Mouse (Mus musculus) liver, embryonic 11.5 days (tissue): ENCODE data around the gene Hoxc5. TPM values are rescaled to one million over a fixed set of nuclear protein-coding genes. Genes with fewer than 3 reads are reported as not detected.

ENCODE experiments used
- ATAC-seq: fragments of 200-750 bp; cut with Nextera tagmentation; replicated peaks from 2 replicates; pipeline ENCODE4 v1.8.0; 2017; ENCODE audit warnings: moderate number of reproducible peaks, mild to moderate bottlenecking, moderate TSS enrichment, moderate library complexity; ENCODE audit not compliant: low FRiP score
- DNase-seq: peaks from one replicate; pipeline ENCODE4 v3.0.0-alpha.2; 2017; ENCODE audit warnings: low spot score
- H3K27ac ChIP-seq: fragments of 300-500 bp; sonication (generic); 2 replicates; pipeline ENCODE4 v1.5.1; 2014; ENCODE audit warnings: mild to moderate bottlenecking, low read depth, low read length, control low read depth
- H3K27me3 ChIP-seq: fragments of 300-500 bp; sonication (generic); replicated peaks from 2 replicates; pipeline ENCODE4 v1.6.1; 2014; ENCODE audit warnings: low read length, mixed read lengths; ENCODE audit not compliant: control insufficient read depth, insufficient read depth
- H3K36me3 ChIP-seq: fragments of 300-500 bp; sonication (generic); 2 replicates; pipeline ENCODE4 v1.6.1; 2014; ENCODE audit warnings: mild to moderate bottlenecking, low read length, moderate library complexity, mixed read lengths; ENCODE audit not compliant: control insufficient read depth, insufficient read depth
- H3K4me1 ChIP-seq: fragments of 300-500 bp; sonication (generic); replicated peaks from 2 replicates; pipeline ENCODE4 v1.6.1; 2014; ENCODE audit warnings: low read length, mixed read lengths; ENCODE audit not compliant: control insufficient read depth, insufficient read depth
- H3K4me2 ChIP-seq: fragments of 300-500 bp; sonication (generic); 2 replicates; pipeline ENCODE4 v1.6.1; 2014; ENCODE audit warnings: mild to moderate bottlenecking, control low read depth, moderate library complexity
- H3K4me3 ChIP-seq: fragments of 300-500 bp; sonication (generic); 2 replicates; pipeline ENCODE4 v1.5.1; 2014; ENCODE audit warnings: low read depth, low read length, control low read depth
- H3K9ac ChIP-seq: fragments of 300-500 bp; sonication (generic); 2 replicates; pipeline ENCODE4 v1.6.1; 2014; ENCODE audit warnings: low read depth, low read length, control low read depth
- H3K9me3 ChIP-seq: fragments of 300-500 bp; sonication (generic); 2 replicates; pipeline ENCODE4 v1.6.1; 2016; ENCODE audit warnings: low read length, inconsistent platforms, mixed read lengths; ENCODE audit not compliant: control insufficient read depth
- WGBS: fragments of 180-500 bp; shearing (Covaris S2); extraction: QIAGEN DNeasy Blood & Tissue Kit; methylation state at CpG from one replicate; pipeline ENCODE4 v1.1.7; 2014; 5-methylcytosine and 5-hydroxymethylcytosine counted together
- polyA plus RNA-seq: library from polyadenylated mRNA; unstranded; fragments of >200 nt; fragmentation: Nextera tagmentation; extraction: Ambion mirVana; gene quantifications from 2 replicates; pipeline ENCODE4 v1.2.1, GENCODE M21; 2014

Hoxc5 gene
- polyA plus RNA-seq, 1 experiment from 2014 or later: 4.1 TPM

DNA sequence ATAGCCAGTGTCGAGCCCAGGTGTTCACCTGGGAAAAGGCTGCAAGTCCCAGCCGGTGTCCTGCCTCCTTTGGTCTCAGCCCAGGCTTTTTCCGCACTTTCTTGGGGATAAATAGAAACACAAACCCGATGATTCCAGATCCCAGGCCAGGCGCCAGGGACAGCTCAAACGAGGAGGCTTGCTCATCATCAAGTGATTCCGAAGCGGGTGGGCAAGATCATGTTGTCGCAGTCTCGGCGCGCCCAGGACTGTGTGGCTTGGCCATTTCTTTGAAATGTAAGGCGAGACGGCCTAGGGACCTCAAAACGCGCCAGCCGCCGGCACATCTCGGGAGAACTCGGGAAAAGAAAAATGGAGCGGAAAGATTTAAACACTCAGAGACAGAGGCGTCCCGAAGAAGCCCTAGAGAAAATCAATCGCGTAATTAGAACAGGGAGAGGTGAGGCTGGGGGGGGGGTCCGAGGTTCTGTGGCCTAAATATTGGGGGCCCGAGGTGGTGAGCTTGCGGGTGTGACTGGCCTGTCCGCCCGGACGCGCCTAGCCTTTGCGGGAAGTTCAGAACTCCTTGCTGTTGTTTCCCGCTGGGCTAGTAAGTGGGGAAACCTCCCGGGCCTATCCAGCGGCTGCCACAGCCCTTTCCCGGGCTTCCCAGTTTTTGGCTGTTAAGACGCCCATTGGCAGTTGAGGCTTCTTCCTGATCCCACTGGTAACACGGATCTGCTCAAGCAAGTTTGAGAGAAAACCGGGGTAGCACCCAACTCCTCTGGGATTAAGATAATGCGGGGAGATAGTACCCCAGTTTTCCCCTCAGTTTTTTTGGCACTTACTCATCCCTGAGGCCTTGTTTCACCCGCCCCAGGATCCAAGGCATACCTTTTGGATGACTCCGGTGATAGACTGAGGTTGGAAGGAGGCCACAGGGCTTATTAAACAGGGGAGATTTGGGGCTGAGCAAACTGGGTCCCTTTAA, 60.3 kb downstream of the Hoxc5 start:
- Histone ChIP-seq H3K9me3 (no peaks in the 10 kb centered on the region), H3K9ac (no peak overlapping the region), H3K4me3 (0 out of 2 replicates have a peak overlapping the region, but pooled peaks have one; percentile 8), H3K4me1 (no peaks in the 10 kb centered on the region), H3K27ac (no peak overlapping the region), H3K27me3 (peaks cover 94% of the 10 kb centered on the region), H3K36me3 (no peaks in the 10 kb centered on the region), H3K4me2 (peak overlapping the region; percentile 16)
- DNase-seq: no peak
- 4% methylated on average over 43 of the region's 43 CpGs for WGBS
- no peak for ATAC-seq

DNA sequence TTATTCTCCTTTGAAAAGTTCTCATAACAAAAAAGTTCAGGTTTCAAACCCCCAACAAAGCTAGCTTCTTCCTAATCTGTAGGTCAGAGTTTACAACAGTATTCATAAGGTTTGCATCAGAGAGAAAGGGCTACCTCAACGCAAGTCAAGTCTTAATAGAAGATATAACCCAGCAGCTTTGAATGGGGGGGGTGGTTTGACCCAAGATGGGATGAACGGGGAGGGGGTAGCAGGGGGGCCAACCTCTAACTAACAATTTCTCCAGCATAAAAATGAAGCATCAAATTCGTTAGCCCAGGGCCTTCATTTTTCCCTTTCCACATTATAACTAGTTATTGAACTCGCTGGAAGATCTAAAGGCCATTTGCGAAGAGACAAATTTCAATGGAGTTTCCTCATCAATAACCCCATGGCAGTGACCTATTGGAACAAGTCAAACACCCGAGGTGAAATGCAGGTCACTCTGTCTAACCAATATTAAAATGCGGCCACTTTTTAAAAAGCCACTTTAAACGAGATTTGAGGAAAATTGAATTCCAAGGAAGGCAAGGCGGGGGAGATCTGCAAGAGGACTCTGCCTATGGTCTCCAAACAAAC, 61.8 kb downstream of the Hoxc5 start:
- Histone ChIP-seq H3K27ac (no peak overlapping the region), H3K4me2 (no peak overlapping the region), H3K36me3 (no peaks in the 10 kb centered on the region), H3K9me3 (no peaks in the 10 kb centered on the region), H3K27me3 (peaks cover 96% of the 10 kb centered on the region), H3K4me3 (no peak overlapping the region), H3K4me1 (0 out of 2 replicates have a peak, but pooled peaks cover 2% of the 10 kb centered on the region), H3K9ac (no peak overlapping the region)
- DNase-seq (no peak), ATAC-seq (no peak)
- WGBS: 22% methylated on average over 9 of the region's 9 CpGs

- ATAC-seq (no peak), DNase-seq (no peak)
- Histone ChIP-seq H3K4me1 (0 out of 2 replicates have a peak, but pooled peaks cover 3% of the 10 kb centered on the region), H3K27me3 (peaks cover 96% of the 10 kb centered on the region), H3K36me3 (no peaks in the 10 kb centered on the region), H3K9ac (no peak overlapping the region), H3K27ac (no peak overlapping the region), H3K4me2 (no peak overlapping the region), H3K4me3 (no peak overlapping the region), H3K9me3 (no peaks in the 10 kb centered on the region)
- 12% methylated on average over 8 of the region's 8 CpGs for WGBS
Observed at GRCm38 (mm10) chr15:103030142-103030541, 62.9 kb downstream of the Hoxc5 start.

DNA sequence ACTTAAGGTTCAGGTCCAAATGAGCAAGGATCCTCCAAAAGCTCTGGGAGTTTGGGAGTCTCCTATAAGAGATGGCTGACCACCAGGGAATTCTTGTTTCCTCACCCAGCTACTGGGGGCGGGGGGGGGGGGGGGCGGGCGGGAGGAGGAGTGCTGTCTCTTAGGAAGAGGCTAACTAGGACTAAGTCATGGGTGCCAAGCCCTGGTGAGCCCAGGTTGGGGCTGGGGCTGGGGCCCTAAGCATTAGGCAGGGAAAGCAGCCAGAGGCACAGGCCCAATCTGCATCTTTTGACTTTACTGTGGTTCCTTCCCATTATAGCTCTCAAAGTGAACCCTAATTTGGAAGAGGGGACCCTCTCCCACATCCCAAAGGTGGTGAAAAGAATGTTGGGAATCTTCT, 64.9 kb downstream of the Hoxc5 start:
- Histone ChIP-seq H3K27ac (no peak overlapping the region), H3K4me1 (0 out of 2 replicates have a peak, but pooled peaks cover 3% of the 10 kb centered on the region), H3K27me3 (peaks cover 96% of the 10 kb centered on the region), H3K9me3 (no peaks in the 10 kb centered on the region), H3K4me2 (no peak overlapping the region), H3K36me3 (no peaks in the 10 kb centered on the region), H3K9ac (no peak overlapping the region), H3K4me3 (no peak overlapping the region)
- 0% methylated on average over 3 of the region's 3 CpGs for WGBS
- no peak for ATAC-seq
- no peak for DNase-seq

DNA sequence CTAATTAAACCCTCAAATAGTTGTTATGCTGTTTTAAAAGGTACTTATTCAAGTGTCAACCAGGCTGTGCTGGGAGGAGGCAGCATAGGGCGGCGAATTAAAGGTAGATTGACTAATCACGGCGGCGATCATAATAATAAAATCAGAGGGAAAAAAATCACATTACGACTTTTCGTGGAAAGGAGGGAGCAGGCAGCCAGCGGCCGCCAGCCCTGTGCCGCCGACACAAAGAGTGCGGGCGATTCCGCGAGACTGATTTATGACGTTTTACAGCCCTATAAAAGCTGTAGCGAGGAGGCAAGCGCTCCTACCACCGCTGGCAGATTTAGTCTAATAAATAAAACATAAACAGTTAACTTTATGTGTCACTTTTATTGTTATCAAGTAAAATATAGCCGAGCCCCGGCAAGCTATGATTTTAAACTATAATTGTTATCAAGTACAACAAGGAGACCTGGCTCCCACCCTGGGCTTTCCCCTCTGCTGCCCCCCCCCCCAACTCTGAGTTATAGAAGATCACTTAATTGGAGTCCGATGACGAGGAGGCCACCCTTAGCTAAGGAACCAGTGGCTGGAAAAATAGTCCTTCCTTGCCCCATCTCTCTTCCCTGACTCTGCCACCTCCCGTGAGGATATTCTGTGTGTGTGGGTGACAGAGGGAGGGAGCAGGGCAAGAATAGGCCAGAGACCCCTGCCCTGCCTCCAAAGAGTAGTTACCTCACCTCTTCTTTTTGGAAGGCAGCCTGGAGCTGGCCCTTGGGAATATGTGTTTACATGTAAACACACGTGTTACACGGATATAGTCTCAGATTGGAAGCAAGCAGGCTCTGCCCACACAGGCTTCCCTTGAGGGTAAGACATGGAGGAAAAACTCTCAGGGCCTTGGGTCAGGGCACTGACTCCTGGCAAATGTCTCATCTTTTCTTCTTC, 65.7 kb downstream of the Hoxc5 start:
- Histone ChIP-seq H3K27me3 (peaks cover 96% of the 10 kb centered on the region), H3K4me3 (no peak overlapping the region), H3K4me2 (0 out of 2 replicates have a peak overlapping the region, but pooled peaks have one; percentile 17), H3K36me3 (no peaks in the 10 kb centered on the region), H3K9ac (no peak overlapping the region), H3K9me3 (no peaks in the 10 kb centered on the region), H3K27ac (no peak overlapping the region), H3K4me1 (0 out of 2 replicates have a peak, but pooled peaks cover 3% of the 10 kb centered on the region)
- ATAC-seq (no peak), DNase-seq (no peak)
- 4% methylated on average over 26 of the region's 26 CpGs for WGBS

GRCm38 (mm10) chr15:103034043-103034806, 67.0 kb downstream of the Hoxc5 start:
- Histone ChIP-seq H3K9me3 (no peaks in the 10 kb centered on the region), H3K27ac (peak overlapping the region; percentile 58; the same call in 1 of the 2 replicates), H3K36me3 (no peaks in the 10 kb centered on the region), H3K4me1 (0 out of 2 replicates have a peak, but pooled peaks cover 3% of the 10 kb centered on the region), H3K4me2 (peak overlapping the region; percentile 55), H3K27me3 (peaks cover 96% of the 10 kb centered on the region), H3K4me3 (peak overlapping the region; percentile 49), H3K9ac (peak overlapping the region; percentile 66)
- WGBS: 2% methylated on average over 24 of the region's 24 CpGs
- ATAC-seq (no peak; the same call in 1 of the 2 replicates), DNase-seq (no peak)

DNA sequence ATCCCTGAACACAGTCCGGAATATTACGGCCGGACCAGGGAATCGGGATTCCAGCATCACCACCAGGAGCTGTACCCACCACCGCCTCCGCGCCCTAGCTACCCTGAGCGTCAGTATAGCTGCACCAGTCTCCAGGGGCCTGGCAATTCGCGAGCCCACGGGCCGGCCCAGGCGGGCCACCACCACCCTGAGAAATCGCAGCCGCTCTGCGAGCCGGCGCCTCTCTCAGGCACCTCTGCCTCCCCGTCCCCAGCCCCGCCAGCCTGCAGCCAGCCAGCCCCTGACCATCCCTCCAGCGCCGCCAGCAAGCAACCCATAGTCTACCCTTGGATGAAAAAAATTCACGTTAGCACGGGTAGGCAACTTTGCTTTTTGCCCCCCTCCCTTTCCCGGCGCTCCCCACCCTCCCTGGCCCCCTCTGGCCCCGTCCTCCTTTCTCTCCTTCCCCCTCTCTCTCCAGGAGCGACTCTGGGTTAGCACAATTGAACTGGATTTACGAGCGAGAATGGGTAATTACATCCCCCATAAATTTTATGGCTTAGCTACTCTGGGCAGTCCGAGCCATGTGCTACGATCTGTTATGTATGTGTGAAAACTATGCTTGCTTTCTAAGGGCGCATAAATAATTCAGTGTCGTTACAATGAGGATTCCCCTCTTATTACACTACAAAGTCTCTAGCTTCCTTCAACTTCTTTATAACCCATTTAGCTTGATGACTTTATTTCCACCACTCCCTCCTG, 67.7 kb downstream of the Hoxc5 start:
- Histone ChIP-seq H3K4me3 (peak overlapping the region; percentile 49), H3K9ac (peak overlapping the region; percentile 66), H3K4me2 (peak overlapping the region; percentile 55), H3K9me3 (no peaks in the 10 kb centered on the region), H3K36me3 (no peaks in the 10 kb centered on the region), H3K27me3 (peaks cover 97% of the 10 kb centered on the region), H3K4me1 (0 out of 2 replicates have a peak, but pooled peaks cover 3% of the 10 kb centered on the region), H3K27ac (peak overlapping the region; percentile 58; the same call in 1 of the 2 replicates)
- 3% methylated on average over 34 of the region's 34 CpGs for WGBS
- DNase-seq (no peak), ATAC-seq (no peak)
